Mouse (Mus musculus) liver, embryonic 15.5 days (tissue): ENCODE results near the gene Uchl3. TPM values are rescaled to one million over a fixed set of nuclear protein-coding genes. Genes with fewer than 3 reads are reported as not detected.
A peak's percentile ranks its signal among the peaks of the same experiment; 100 is the strongest.

Experiments used
- ATAC-seq: fragments of 200-750 bp; cut with Nextera tagmentation; 2 replicates; pipeline ENCODE4 v1.8.0; 2017; ENCODE audit warnings: moderate number of reproducible peaks, mild to moderate bottlenecking, moderate library complexity; ENCODE audit not compliant: insufficient read depth
- H3K27ac ChIP-seq: fragments of 300-500 bp; sonication (generic); replicated peaks from 2 replicates; pipeline ENCODE4 v1.5.1; 2015; ENCODE audit warnings: mild to moderate bottlenecking, inconsistent platforms
- H3K27me3 ChIP-seq: fragments of 300-500 bp; sonication (generic); 2 replicates; pipeline ENCODE4 v1.6.1; 2015; ENCODE audit warnings: mild to moderate bottlenecking, inconsistent platforms
- H3K36me3 ChIP-seq: fragments of 300-500 bp; sonication (generic); replicated peaks from 2 replicates; pipeline ENCODE4 v1.6.1; 2015; ENCODE audit warnings: moderate library complexity, mild to moderate bottlenecking, inconsistent platforms
- H3K4me1 ChIP-seq: fragments of 300-500 bp; sonication (generic); replicated peaks from 2 replicates; pipeline ENCODE4 v1.6.1; 2015; ENCODE audit warnings: inconsistent platforms
- H3K4me2 ChIP-seq: fragments of 300-500 bp; sonication (generic); 2 replicates; pipeline ENCODE4 v1.6.1; 2015; ENCODE audit warnings: moderate library complexity, mild to moderate bottlenecking, inconsistent platforms
- H3K4me3 ChIP-seq: fragments of 300-500 bp; sonication (generic); replicated peaks from 2 replicates; pipeline ENCODE4 v1.5.1; 2015; ENCODE audit warnings: mild to moderate bottlenecking, inconsistent platforms
- H3K9ac ChIP-seq: fragments of 300-500 bp; sonication (generic); 2 replicates; pipeline ENCODE4 v1.6.1; 2015; ENCODE audit warnings: moderate library complexity, mild to moderate bottlenecking, inconsistent platforms
- H3K9me3 ChIP-seq: fragments of 300-500 bp; sonication (generic); replicated peaks from 2 replicates; pipeline ENCODE4 v1.6.1; 2016; ENCODE audit warnings: inconsistent platforms
- WGBS: fragments of 180-500 bp; shearing (Covaris S2); methylation state at CpG from one replicate; pipeline ENCODE4 v1.1.7; 2015; ENCODE audit warnings: mixed read lengths; ENCODE audit not compliant: insufficient replicate concordance; 5-methylcytosine and 5-hydroxymethylcytosine counted together
- polyA plus RNA-seq: library from polyadenylated mRNA; unstranded; fragments of >200 nt; fragmentation: Nextera tagmentation; extraction: Ambion mirVana; gene quantifications from 2 replicates; pipeline ENCODE4 v1.2.1, GENCODE M21; 2015

Gene Uchl3
- polyA plus RNA-seq, 1 experiment from 2014 or later, result 51.5 TPM

DNA sequence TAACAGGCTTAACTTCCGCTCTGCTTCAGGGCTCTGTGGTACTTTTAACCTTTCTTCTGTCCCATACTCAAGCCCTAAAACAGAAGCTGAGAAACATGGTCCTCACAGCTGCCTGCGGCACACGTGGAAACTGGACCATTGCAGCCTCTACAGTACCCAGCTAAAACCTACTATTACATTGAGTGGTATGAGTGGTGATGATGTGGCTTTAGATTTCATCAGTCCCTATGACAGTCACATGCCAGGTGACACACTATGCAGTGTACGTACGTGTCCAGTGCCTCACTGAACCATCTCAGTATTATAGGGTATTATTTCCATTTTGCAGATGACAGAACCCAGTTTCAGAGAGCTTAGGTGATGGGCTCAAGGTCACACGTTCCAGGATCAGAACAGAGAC, 16.4 kb upstream of the Uchl3 start:
- no peak overlapping the region for H3K4me3 ChIP-seq

DNA sequence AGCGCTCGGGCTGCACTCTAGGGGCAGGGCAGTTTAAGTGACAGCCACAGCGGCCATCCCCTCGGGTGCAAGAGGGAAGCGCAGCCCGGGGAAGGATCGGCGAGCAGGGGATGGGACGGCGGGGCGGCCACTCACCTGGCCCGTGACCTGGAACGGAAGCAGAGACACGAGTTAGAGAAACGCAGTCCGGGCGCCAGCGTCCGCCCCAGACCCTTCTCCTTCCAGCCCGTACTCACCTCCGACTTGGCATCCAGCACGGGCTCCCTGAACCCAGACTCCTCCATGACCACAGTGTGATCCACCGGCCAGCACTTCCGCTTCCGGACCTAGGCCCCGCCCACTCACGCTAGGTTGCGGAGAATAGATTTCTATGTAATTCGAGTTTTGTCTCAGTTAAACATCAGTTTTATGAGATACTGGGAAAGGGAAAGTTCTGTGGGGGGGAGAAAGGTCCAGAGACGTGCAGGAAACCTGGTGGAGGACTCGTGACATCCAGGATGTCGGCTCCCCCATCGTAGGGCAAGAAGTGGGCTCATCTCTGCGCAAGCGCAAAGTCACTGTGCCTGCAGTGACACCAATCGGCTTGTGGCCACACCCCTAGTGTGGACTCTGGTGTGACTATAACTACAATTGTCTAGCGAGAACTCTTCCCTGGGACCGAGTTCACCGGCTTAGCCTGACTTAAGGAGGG, 13.5 kb upstream of the Uchl3 start, which contains the start of gene Commd6:
Gene Commd6, minus strand, starts transcription at position 534 of the 691 bp plus-strand sequence.
- no peaks in the 10 kb centered on the region for H3K27me3 ChIP-seq
- H3K4me1 ChIP-seq, result peaks cover 17% of the 10 kb centered on the region
- peak within 1 kb of the TSS; percentile 77 for H3K9ac ChIP-seq
- H3K4me3 ChIP-seq, result peak within 1 kb of the TSS; percentile 95
- H3K4me2 ChIP-seq, result peak within 1 kb of the TSS; percentile 83
- no peaks in the 10 kb centered on the region for H3K36me3 ChIP-seq
- WGBS, result under 1% methylated on average over 39 of the region's 39 CpGs
- H3K27ac ChIP-seq, result peak within 1 kb of the TSS; percentile 78
- ATAC-seq, result peak; percentile 97
- no peaks in the 10 kb centered on the region for H3K9me3 ChIP-seq

More for the DNA sequence above, 16.4 kb upstream of the Uchl3 start:
- Histone ChIP-seq H3K27ac (no peak overlapping the region), H3K9ac (no peak overlapping the region), H3K9me3 (no peaks in the 10 kb centered on the region), H3K36me3 (peaks cover 10% of the 10 kb centered on the region; the same call in 1 of the 2 replicates), H3K27me3 (no peaks in the 10 kb centered on the region), H3K4me1 (peaks cover 17% of the 10 kb centered on the region), H3K4me2 (no peak overlapping the region)
- no peak for ATAC-seq
- WGBS, result 79% methylated on average over 6 of the region's 6 CpGs

DNA sequence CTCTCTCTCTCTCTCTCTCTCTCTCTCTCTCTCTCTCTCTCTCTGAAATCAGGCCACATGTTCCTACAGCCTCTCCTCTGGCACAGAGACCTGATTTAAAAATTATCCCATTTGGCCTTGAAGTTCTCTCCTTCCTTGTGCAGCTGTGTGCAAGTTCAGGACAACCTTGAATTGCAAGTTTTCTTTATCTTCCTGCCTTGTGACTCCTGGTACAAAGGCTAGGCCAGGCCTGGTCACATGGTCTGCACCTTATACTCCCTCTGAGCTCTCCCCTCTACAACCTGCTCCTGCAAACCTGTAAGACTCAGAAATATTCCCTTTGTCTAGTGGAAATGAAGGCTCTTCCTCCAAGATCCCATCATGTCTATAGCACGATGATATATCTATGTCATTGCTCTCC, 8.8 kb upstream of the Uchl3 start:
- Histone ChIP-seq H3K9ac (no peak overlapping the region), H3K4me2 (no peak overlapping the region), H3K36me3 (no peaks in the 10 kb centered on the region), H3K4me3 (no peak overlapping the region), H3K27ac (no peak overlapping the region), H3K27me3 (no peaks in the 10 kb centered on the region), H3K9me3 (no peaks in the 10 kb centered on the region), H3K4me1 (peaks cover 3% of the 10 kb centered on the region)
- 75% methylated on average over 1 of the region's 1 CpGs for WGBS
- ATAC-seq, result no peak

DNA sequence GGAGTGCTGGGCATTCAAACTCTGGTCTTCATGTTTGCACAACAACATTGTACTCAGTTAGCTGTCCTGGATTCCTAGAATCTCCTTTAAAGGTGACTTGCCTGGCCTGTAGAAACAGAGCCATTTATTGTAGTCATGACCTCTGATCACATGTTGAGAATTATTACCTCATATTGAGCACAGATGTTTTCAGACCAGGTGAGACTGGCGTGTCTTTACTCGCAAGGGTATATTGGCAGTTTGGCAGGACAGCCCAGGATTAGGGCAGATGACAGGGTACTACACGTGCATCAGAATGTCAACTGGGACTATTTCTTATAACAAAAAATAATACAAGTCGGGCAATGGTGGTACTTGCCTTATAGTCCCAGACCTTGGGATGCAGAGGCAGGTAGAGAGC, 3.2 kb upstream of the Uchl3 start:
- Histone ChIP-seq H3K36me3 (no peaks in the 10 kb centered on the region), H3K4me2 (no peak overlapping the region), H3K27me3 (no peaks in the 10 kb centered on the region), H3K4me3 (no peak overlapping the region), H3K4me1 (peaks cover 18% of the 10 kb centered on the region), H3K27ac (no peak overlapping the region), H3K9me3 (no peaks in the 10 kb centered on the region), H3K9ac (no peak overlapping the region)
- ATAC-seq, result no peak
- WGBS, result 63% methylated on average over 4 of the region's 4 CpGs

DNA sequence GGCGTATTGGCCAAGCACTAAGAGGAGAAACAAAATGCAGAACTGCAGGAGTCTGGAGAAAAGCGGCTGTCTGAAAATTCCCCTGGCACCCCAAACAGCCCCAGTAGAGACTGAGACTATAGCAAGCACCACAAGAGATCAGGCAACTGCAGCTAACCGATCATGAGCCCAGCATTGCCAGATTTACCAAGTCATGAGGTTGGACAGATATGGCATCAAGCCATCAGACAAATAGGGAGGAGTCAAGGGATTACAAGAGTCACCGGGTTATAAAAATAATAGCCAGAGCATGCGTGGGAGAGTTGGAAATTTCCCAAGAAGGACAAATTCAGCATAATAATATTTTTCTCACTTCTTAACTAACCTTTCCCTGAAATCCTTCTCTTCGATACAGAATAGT, 1.2 kb upstream of the Uchl3 start:
- H3K4me3 ChIP-seq, result no peak overlapping the region
- H3K36me3 ChIP-seq, result no peaks in the 10 kb centered on the region
- no peaks in the 10 kb centered on the region for H3K27me3 ChIP-seq
- no peak overlapping the region for H3K27ac ChIP-seq
- no peak overlapping the region for H3K4me2 ChIP-seq
- H3K9me3 ChIP-seq, result no peaks in the 10 kb centered on the region
- no peak for ATAC-seq
- H3K9ac ChIP-seq, result no peak overlapping the region
- 76% methylated on average over 6 of the region's 6 CpGs for WGBS
- peaks cover 18% of the 10 kb centered on the region for H3K4me1 ChIP-seq

DNA sequence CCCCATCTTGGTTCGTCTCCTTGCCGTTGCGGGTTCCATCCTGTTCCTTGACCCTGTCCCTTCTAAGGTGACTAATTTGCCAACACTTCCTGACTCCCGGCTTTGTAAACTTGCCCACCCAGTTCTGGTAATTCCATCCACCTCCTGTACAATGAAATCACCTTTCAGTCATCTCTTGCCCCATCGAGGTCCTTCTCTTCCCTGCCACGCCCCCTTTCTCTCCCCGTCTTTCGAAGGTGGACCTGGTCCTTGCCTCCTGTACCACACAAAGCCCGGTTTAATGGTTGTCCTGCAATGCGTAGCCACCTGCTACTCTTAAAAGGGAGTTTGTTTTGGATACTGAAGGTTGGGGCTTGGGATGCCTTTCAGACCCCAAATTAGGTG, 751 bp downstream of the Uchl3 start:
- Histone ChIP-seq H3K9me3 (no peaks in the 10 kb centered on the region), H3K4me2 (peak overlapping the region; percentile 97), H3K9ac (peak overlapping the region; percentile 87), H3K27ac (0 out of 2 replicates have a peak overlapping the region, but pooled peaks have one; percentile 53), H3K27me3 (no peaks in the 10 kb centered on the region), H3K4me1 (peaks cover 18% of the 10 kb centered on the region), H3K4me3 (peak overlapping the region; percentile 91), H3K36me3 (no peaks in the 10 kb centered on the region)
- WGBS, result 2% methylated on average over 10 of the region's 10 CpGs
- peak; percentile 7; the same call in 1 of the 2 replicates for ATAC-seq

DNA sequence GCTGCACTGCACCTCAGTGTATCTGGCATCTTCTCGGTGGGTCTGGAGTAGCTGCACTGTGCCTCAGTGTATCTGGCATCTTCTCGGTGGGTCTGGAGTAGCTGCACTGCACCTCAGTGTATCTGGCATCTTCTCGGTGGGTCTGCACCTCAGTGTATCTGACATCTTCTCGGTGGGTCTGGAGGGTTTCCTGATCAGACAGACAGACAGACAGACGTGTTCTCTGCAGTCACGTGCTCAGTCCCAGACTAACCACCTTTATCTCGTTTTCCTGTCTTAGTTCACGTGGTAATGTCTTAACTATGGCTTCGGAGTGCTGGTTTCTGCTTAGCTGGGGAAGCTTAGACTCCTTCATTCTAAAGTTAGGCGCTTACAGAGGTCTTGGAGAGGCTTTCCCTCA, 2.5 kb downstream of the Uchl3 start:
- no peaks in the 10 kb centered on the region for H3K36me3 ChIP-seq
- ATAC-seq, result no peak
- no peak overlapping the region for H3K9ac ChIP-seq
- H3K4me2 ChIP-seq, result no peak overlapping the region
- no peak overlapping the region for H3K4me3 ChIP-seq
- WGBS, result 31% methylated on average over 10 of the region's 10 CpGs
- peaks cover 18% of the 10 kb centered on the region for H3K4me1 ChIP-seq
- no peak overlapping the region for H3K27ac ChIP-seq
- H3K9me3 ChIP-seq, result no peaks in the 10 kb centered on the region
- no peaks in the 10 kb centered on the region for H3K27me3 ChIP-seq

DNA sequence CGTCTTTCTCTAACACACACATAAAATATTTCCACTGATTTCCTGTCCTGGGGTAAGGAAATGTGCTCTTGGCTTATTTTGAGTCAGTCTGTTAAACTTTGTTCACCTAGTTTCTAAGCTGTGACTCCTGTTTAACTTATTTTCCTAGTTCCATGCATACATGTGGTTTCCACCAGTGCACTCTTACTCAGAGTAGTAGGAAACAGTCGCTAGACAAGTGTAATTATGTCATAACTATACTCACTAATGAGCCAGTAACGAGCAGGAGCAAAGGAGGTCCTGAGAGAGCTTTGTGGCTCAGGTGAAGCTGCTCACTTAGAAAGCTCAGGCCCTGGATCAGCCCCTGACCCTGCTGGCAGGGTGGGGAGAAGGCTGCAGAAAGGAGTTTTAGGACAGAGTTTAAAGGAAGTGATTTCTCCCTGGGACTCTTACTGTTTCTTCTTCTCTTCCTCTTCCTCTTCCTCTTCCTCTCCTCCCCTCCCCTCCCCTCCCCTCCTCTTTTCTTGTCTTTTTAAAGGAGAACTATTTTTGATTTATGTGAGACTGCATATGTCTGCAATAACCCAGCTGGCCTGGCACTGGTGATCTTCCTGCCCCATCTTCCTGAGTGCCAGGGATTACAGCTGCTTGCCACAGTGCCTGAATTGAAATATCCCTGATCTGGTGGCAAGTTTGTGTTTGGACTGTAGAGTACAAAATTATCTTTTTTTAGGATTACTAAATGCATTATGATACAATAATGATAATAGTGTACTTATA, 8.1 kb downstream of the Uchl3 start:
- Histone ChIP-seq H3K4me2 (no peak overlapping the region), H3K9ac (no peak overlapping the region), H3K4me1 (no peaks in the 10 kb centered on the region), H3K9me3 (no peaks in the 10 kb centered on the region), H3K36me3 (0 out of 2 replicates have a peak, but pooled peaks cover under 1% of the 10 kb centered on the region), H3K4me3 (no peak overlapping the region), H3K27me3 (no peaks in the 10 kb centered on the region), H3K27ac (no peak overlapping the region)
- 36% methylated on average over 3 of the region's 3 CpGs for WGBS
- ATAC-seq, result no peak

DNA sequence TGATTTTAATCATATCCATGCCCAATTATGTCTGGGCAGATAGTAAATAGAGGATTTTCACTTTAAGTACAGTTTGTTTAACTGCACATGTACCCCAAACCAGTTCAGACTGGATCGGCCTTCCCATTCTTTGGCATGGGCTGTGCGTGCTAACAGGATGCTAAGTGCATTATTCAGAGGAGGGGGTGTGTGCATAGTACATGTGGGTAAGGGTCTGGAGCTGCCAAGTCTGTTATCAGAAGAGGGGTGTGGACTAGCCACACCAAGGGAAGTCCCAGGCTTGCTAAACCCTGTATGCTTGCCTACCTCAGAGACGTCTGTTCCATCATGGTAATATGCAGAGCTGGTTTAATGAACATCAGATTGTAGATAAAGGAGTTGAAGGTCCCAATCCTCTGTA, 10.5 kb downstream of the Uchl3 start:
- no peak overlapping the region for H3K4me3 ChIP-seq
- no peak overlapping the region for H3K4me2 ChIP-seq
- ATAC-seq, result no peak
- H3K36me3 ChIP-seq, result 0 out of 2 replicates have a peak, but pooled peaks cover 2% of the 10 kb centered on the region
- WGBS, result 69% methylated on average over 3 of the region's 3 CpGs
- no peaks in the 10 kb centered on the region for H3K27me3 ChIP-seq
- no peaks in the 10 kb centered on the region for H3K4me1 ChIP-seq
- H3K9me3 ChIP-seq, result no peaks in the 10 kb centered on the region
- H3K9ac ChIP-seq, result no peak overlapping the region
- no peak overlapping the region for H3K27ac ChIP-seq

DNA sequence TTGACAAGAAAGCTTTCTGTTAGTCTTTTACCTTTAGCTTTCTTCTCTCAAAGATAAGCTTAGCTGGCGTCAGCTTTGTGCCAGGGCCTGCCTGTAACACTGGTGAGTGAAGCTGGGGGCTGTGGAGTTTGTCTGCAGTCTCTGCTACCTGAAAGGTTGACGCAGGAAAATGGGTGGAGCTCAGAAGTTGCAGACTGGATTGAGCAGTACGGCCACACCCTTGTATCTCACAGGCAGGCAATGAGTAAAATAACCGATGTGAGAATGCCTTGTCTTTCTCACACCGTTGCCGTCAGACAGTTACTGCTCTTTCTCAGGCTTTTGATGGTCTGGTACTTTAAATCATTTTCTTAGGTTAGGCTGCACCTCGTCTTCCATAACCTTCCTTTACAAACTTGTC, 12.3 kb downstream of the Uchl3 start:
- H3K4me2 ChIP-seq, result no peak overlapping the region
- no peaks in the 10 kb centered on the region for H3K4me1 ChIP-seq
- no peak overlapping the region for H3K9ac ChIP-seq
- H3K9me3 ChIP-seq, result no peaks in the 10 kb centered on the region
- no peak for ATAC-seq
- WGBS, result 67% methylated on average over 7 of the region's 7 CpGs
- no peak overlapping the region for H3K4me3 ChIP-seq
- no peaks in the 10 kb centered on the region for H3K27me3 ChIP-seq
- H3K36me3 ChIP-seq, result 0 out of 2 replicates have a peak, but pooled peaks cover 6% of the 10 kb centered on the region
- no peak overlapping the region for H3K27ac ChIP-seq

DNA sequence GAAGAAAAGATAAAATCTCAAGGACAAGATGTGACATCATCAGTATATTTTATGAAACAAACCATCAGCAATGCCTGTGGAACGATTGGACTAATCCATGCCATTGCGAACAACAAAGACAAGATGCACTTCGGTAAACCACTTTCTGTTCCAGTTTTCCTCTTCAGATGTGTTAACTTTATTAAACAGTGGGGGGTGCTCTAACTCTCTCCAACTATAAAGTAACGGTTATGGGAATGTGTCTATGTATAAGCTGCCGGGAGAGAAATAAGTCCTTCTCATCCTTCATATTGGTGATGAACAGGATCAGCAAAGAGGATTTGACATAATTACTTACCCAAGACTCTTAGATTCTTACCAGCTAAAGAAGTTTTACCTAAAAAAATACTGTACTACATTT, 12.8 kb downstream of the Uchl3 start:
- H3K27me3 ChIP-seq, result no peaks in the 10 kb centered on the region
- H3K4me2 ChIP-seq, result no peak overlapping the region
- H3K4me3 ChIP-seq, result no peak overlapping the region
- 0 out of 2 replicates have a peak, but pooled peaks cover 6% of the 10 kb centered on the region for H3K36me3 ChIP-seq
- no peak overlapping the region for H3K27ac ChIP-seq
- 78% methylated on average over 5 of the region's 5 CpGs for WGBS
- H3K9ac ChIP-seq, result no peak overlapping the region
- H3K9me3 ChIP-seq, result no peaks in the 10 kb centered on the region
- no peaks in the 10 kb centered on the region for H3K4me1 ChIP-seq
- no peak for ATAC-seq
